Mouse (Mus musculus) midbrain, embryonic 10.5 days (tissue): ENCODE data around the gene Birc5. TPM values are rescaled to one million over a fixed set of nuclear protein-coding genes. Genes with fewer than 3 reads are reported as not detected.
A peak's percentile ranks its signal among the peaks of the same experiment; 100 is the strongest.

ENCODE experiments used
- DNase-seq: peaks from one replicate; pipeline ENCODE4 v3.0.0-alpha.2; 2017; ENCODE audit warnings: low spot score
- H3K27ac ChIP-seq: fragments of 300-500 bp; sonication (generic); replicated peaks from 2 replicates; pipeline ENCODE4 v1.5.1; 2016; ENCODE audit warnings: mild to moderate bottlenecking
- H3K27me3 ChIP-seq: fragments of 300-500 bp; sonication (generic); 2 replicates; pipeline ENCODE4 v1.6.1; 2016; ENCODE audit warnings: low read depth, mild to moderate bottlenecking; ENCODE audit not compliant: poor library complexity, severe bottlenecking
- H3K36me3 ChIP-seq: fragments of 300-500 bp; sonication (generic); 2 replicates; pipeline ENCODE4 v1.6.1; 2016; ENCODE audit warnings: mild to moderate bottlenecking, moderate library complexity
- H3K4me1 ChIP-seq: fragments of 300-500 bp; sonication (generic); 2 replicates; pipeline ENCODE4 v1.6.1; 2016
- H3K4me3 ChIP-seq: fragments of 300-500 bp; sonication (generic); 2 replicates; pipeline ENCODE4 v1.5.1; 2016; ENCODE audit warnings: mild to moderate bottlenecking, moderate library complexity
- H3K9me3 ChIP-seq: fragments of 300-500 bp; sonication (generic); replicated peaks from 2 replicates; pipeline ENCODE4 v1.6.1; 2016; ENCODE audit warnings: mild to moderate bottlenecking
- WGBS: fragments of 180-500 bp; shearing (Covaris S2); methylation state at CpG from one replicate; pipeline ENCODE4 v1.1.7; 2016; 5-methylcytosine and 5-hydroxymethylcytosine counted together
- polyA plus RNA-seq: library from polyadenylated mRNA; unstranded; fragments of >200 nt; fragmentation: Nextera tagmentation; extraction: Ambion mirVana; gene quantifications from 2 replicates; pipeline ENCODE4 v1.2.1, GENCODE M21; 2016

Birc5 gene
- polyA plus RNA-seq, 1 experiment from 2014 or later, result 413 TPM

DNA sequence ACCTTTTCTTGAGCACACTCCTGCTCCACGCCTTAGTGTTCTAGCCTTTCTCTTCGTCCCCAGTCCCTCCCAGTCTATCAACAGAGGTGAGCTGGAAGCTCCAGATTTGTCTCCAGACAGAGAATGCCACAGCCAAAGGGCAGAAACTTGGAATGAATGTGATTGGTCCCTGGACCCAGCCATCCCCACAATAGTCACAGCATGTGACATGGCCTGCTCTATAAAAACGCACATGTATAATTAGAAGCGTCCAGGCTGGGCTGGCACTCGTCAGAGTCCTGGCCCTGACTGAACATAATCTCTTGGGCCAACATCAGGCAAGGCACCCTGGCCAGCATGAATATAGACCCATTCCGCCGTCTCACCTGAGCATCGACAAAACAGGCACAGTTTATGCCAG, 30.0 kb upstream of the Birc5 start:
- H3K27me3 ChIP-seq, result no peaks in the 10 kb centered on the region
- DNase-seq, result no peak
- H3K4me3 ChIP-seq, result no peak overlapping the region
- 87% methylated on average over 8 of the region's 8 CpGs for WGBS
- no peaks in the 10 kb centered on the region for H3K9me3 ChIP-seq
- H3K27ac ChIP-seq, result no peak overlapping the region
- H3K4me1 ChIP-seq, result peaks cover 12% of the 10 kb centered on the region
- peaks cover 100% of the 10 kb centered on the region for H3K36me3 ChIP-seq

DNA sequence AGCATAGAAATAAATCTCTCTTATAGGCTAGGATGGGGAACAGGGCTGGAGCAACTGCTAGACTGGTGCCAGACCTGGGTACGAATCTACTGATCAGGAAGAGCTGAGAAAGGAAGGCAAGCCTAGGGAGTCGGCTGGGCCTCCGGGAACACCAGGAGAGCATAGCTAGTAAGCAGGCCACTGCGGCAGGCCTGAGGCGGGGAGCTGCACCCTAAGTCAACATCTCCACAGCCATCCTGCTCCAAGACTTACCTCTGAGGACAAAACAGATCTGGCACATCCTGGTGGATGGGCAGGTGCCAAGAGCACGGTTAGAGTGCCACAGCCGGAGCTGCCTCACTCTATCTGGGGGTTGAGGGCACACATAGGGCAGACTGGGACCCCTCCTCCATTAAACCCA, 28.9 kb upstream of the Birc5 start:
- 96% methylated on average over 7 of the region's 7 CpGs for WGBS
- Histone ChIP-seq H3K9me3 (no peaks in the 10 kb centered on the region), H3K36me3 (peaks cover 91% of the 10 kb centered on the region), H3K4me3 (no peak overlapping the region), H3K27me3 (no peaks in the 10 kb centered on the region), H3K27ac (no peak overlapping the region), H3K4me1 (peaks cover 23% of the 10 kb centered on the region)
- DNase-seq, result no peak

DNA sequence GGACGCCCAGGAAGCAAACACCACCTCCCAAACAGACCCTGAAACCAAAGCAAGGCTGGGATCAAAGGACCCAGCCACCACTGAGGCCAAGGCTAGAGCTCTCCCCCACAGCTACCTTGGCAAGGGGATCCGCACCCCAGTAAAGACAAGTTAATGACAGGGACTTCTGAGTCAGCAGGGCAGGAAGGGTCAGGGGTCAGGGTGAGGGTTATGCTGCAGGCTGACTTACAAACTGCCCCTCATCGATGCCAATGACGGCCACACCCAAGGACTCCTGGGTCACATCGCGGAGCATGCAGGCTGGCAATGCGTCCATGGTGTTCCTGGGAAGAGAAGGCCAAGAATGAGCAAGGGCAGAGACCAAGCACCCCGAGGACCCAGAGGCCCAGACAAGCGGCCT, 27.2 kb upstream of the Birc5 start:
- Histone ChIP-seq H3K9me3 (no peaks in the 10 kb centered on the region), H3K36me3 (peaks cover 74% of the 10 kb centered on the region), H3K4me3 (no peak overlapping the region), H3K27ac (no peak overlapping the region), H3K4me1 (peaks cover 40% of the 10 kb centered on the region), H3K27me3 (no peaks in the 10 kb centered on the region)
- no peak for DNase-seq
- WGBS, result 90% methylated on average over 9 of the region's 9 CpGs

DNA sequence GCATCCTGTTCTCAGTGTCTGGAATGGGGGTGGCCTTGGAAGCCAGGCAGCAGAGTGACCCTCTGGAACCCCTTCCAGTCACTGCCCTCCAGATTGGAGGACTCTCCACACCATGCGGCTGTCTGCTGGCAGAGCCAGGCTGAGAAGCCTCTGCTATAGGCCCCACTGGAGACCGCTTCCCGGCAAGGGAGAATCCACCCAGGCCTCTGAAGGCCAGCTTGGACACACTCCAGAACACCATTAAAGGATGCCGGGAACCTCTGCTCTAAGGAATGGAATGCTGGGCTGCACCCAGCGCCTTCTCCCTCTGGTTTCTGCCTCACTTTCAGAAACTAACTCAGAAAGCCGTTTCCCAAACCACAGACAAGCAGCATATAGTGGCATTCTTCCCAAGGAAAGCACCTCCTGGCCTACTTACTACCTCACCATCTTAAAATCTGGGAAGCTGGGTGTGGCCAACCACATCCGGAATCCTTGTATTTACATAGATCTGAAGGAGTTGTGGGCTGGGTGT, 26.3 kb upstream of the Birc5 start:
- H3K4me1 ChIP-seq, result peaks cover 49% of the 10 kb centered on the region
- no peak for DNase-seq
- H3K36me3 ChIP-seq, result peaks cover 65% of the 10 kb centered on the region
- WGBS, result 94% methylated on average over 7 of the region's 7 CpGs
- H3K27ac ChIP-seq, result no peak overlapping the region
- no peaks in the 10 kb centered on the region for H3K27me3 ChIP-seq
- H3K4me3 ChIP-seq, result no peak overlapping the region
- H3K9me3 ChIP-seq, result no peaks in the 10 kb centered on the region

DNA sequence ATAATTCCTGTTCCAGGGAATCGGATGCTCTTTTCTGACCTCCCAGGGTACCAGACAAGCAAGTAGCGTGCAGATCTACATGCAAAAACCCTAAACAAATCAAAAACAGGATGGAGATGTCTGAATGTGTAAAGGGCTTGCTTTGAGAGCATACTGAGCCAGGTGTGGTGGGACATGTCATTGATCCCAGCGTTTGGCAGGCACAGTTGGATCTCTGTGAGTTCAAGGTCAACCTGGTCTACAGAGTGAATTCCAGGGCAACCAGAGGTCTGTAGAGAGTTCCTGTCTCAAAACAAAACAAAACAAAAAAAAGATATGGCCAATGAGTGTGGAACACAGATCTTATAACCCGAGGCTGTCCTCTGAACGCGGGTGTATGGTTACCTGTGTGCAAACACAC, 25.6 kb upstream of the Birc5 start:
- no peaks in the 10 kb centered on the region for H3K9me3 ChIP-seq
- no peak overlapping the region for H3K4me3 ChIP-seq
- peaks cover 59% of the 10 kb centered on the region for H3K36me3 ChIP-seq
- DNase-seq, result no peak
- no peaks in the 10 kb centered on the region for H3K27me3 ChIP-seq
- peaks cover 52% of the 10 kb centered on the region for H3K4me1 ChIP-seq
- 94% methylated on average over 6 of the region's 6 CpGs for WGBS
- no peak overlapping the region for H3K27ac ChIP-seq

DNA sequence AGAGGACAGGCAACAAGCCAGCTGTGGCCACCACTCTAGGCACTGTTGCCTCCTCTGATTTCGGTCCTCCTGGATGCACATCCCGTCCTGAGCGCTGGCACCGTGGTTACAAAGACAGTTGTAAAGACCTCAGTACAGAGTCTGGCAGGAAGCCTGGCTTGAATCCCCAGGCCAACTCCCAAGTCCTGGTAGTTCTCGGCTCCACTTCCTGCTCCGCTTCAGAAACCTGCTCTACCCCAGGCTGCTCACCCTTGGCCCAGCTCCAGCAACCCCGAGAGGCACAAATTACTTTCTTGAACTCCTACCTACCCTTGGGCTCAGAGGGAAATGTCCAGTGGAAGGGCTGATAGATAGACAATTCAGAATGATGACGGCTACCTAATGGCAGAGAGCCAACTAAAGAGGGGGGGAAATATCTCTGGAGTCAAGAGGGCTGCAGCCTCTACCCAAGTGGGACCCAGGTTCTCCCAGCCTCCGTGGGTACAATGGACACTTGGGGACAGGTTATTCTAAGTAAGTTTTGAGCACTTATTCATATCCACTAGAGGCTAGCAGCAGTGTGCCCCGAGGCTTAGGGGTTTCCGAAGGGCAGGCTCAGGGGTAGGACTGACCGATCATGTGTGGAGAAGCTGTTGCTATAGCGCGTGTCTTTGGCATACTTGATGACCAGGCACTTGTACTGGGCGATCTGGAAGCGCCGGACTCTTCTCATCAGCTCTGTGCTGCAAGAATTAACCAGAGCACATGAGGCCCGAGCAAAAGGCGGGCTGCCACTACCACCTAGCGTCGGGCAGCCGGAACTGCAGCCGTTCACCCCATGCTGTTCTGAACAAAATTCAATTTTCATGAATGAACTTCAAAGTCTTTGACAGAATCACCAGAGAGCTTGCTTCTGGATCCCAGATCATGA, 24.7 kb upstream of the Birc5 start:
- peaks cover 50% of the 10 kb centered on the region for H3K36me3 ChIP-seq
- peak overlapping the region; percentile 81 for H3K4me3 ChIP-seq
- 32% methylated on average over 23 of the region's 23 CpGs for WGBS
- peak overlapping the region; percentile 97 for H3K27ac ChIP-seq
- peaks cover 57% of the 10 kb centered on the region for H3K4me1 ChIP-seq
- peak; percentile 83 for DNase-seq
- no peaks in the 10 kb centered on the region for H3K27me3 ChIP-seq
- H3K9me3 ChIP-seq, result no peaks in the 10 kb centered on the region

DNA sequence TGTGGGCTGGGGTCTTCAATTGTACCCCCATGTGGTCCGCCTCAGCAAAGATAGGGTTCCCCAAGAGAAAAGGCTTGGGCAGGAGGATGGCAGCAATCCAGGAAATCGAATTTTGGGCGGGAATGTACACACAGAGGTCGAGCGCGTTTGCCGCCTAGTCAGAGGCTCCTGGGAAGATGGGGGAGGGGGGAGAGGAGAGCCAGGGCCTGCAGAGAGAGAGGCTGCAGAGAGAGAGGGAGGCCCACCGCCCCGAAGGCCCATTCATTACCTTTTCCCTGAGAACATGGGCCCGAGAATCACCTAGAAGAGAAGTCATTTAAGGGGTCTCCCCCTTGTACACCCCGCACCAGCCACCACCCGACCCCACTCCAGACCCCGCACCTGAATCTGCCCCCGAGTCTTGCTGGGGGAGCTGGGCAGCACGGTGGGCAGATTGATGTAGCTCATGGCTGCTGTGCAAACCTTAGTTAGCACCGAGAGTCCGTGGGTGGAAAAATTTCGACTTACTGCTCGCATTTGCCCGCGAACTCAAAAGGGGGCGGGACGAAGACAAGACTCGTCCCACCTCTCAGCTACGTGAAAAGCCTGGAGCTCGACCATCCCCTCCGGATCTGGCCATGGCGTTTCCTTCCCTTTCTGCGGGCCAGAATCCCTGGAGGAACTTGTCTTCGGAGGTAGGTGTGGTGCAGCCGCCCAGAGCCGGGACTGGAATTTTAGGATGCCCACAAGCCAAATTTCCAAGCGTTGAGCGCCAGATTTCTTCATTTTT, 23.5 kb upstream of the Birc5 start, which contains the start of the genes Afmid and Tk1:
Gene Afmid (plus strand): TSS at position 592 of the 769 bp plus-strand sequence.
Gene Tk1 (minus strand): TSS at position 760 of the 769 bp plus-strand sequence.
- Histone ChIP-seq H3K27ac (peak within 1 kb of the TSS; percentile 97), H3K4me3 (peak within 1 kb of the TSS; percentile 81), H3K4me1 (peaks cover 54% of the 10 kb centered on the region), H3K9me3 (no peaks in the 10 kb centered on the region), H3K27me3 (no peaks in the 10 kb centered on the region), H3K36me3 (peaks cover 38% of the 10 kb centered on the region)
- peak; percentile 84 for DNase-seq
- WGBS, result under 1% methylated on average over 34 of the region's 34 CpGs

DNA sequence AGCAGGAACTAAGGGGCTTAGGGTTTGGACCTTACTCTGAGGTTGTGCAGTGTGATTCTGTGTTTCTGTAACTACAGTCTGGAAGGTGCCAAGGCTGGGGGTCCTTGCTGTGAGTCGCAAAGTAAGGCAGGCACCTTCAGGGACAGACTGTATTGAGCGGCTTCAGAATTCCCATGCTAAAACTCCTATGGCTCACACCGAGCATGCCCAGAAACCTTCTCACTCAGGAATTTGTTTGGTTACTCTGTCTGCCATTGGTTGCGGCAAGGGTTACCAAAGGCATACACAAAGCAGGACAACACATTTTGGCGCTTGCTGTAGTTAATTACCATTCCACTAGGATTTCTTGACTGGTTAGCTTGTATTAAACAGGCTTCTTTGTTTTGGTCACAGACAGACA, 22.9 kb upstream of the Birc5 start:
- Histone ChIP-seq H3K9me3 (no peaks in the 10 kb centered on the region), H3K4me3 (peak overlapping the region; percentile 81), H3K27me3 (no peaks in the 10 kb centered on the region), H3K36me3 (peaks cover 31% of the 10 kb centered on the region), H3K27ac (peak overlapping the region; percentile 97), H3K4me1 (peaks cover 54% of the 10 kb centered on the region)
- 15% methylated on average over 5 of the region's 5 CpGs for WGBS
- no peak for DNase-seq

DNA sequence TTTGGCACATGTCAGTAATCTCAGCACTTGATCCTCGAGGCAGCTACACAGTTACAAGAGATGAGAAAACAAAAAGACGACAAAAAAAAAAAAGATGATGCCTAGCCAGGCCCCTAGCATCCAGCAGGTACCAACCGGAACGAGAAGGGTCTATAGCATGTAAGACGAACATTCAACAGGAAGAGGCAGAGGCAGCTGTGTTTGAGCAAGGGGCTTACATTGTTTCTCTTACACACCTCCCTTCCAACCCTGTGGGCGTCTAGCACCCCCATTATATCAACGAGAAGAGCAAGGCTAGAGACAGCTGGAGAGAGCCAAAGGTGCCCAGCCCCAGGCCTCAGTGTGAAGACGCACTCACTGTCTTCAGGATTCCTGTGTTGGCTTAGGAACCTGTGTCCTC, 22.1 kb upstream of the Birc5 start:
- WGBS, result 81% methylated on average over 8 of the region's 8 CpGs
- H3K9me3 ChIP-seq, result no peaks in the 10 kb centered on the region
- peak overlapping the region; percentile 97 for H3K27ac ChIP-seq
- no peak for DNase-seq
- peaks cover 59% of the 10 kb centered on the region for H3K4me1 ChIP-seq
- peaks cover 24% of the 10 kb centered on the region for H3K36me3 ChIP-seq
- peak overlapping the region; percentile 81; the same call in 1 of the 2 replicates for H3K4me3 ChIP-seq
- no peaks in the 10 kb centered on the region for H3K27me3 ChIP-seq

DNA sequence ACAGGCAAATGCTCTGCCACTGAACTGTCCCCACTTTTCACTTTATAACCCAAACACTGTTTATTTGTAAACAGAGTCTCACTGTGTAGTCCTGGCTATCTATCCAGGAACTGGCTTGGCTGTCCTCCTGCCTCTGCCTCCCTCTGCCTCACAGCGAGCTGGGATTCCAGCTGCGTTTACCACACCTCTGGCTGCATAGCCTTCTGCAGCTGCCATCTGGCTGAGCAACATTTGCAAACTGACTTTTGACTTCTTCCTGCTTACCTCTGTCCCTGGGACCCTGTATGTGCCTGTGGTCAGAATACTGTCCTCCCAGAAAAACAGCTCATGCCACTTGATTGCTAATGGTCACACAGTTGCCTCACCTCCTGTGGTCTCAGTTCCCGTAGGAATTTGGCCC, 21.7 kb upstream of the Birc5 start:
- peaks cover 64% of the 10 kb centered on the region for H3K4me1 ChIP-seq
- 76% methylated on average over 3 of the region's 3 CpGs for WGBS
- no peaks in the 10 kb centered on the region for H3K27me3 ChIP-seq
- H3K27ac ChIP-seq, result 0 out of 2 replicates have a peak overlapping the region, but pooled peaks have one; percentile 13
- H3K36me3 ChIP-seq, result peaks cover 19% of the 10 kb centered on the region
- DNase-seq, result no peak
- no peaks in the 10 kb centered on the region for H3K9me3 ChIP-seq
- no peak overlapping the region for H3K4me3 ChIP-seq

DNA sequence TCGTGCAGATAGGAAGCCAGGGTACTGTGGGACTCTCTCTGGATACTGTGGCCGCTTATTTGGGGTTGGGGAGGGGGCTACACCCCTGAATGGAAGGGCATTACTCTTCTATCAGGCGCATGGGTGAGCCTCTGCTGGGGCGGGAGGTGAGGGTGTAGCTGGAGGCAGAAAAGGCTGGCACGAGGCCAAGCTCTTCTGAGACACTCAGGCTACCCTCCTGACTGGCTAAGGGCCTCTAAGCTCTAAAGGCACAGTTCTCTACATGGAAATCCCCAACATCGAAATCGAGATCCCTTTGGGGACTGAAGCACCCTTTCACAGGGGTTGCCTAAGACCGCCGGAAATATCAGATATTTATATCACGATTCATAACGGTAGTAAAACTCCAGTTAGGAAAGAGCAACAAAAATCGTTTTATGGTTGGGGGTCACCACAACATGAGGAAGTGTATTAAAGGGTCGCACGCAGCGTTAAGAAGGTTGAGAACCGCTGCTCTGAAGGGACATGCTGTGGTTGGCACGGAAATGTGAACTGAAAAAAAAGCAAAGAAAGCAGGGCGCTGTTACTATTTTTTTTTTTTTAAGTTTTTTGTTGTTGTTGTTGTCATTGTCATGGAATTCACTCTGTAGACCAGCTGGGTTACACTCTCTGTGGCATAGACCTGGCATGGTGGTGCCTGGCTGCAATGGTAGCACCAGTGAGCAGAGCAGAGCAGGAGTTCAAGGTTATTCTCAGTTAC, 20.7 kb upstream of the Birc5 start:
- DNase-seq, result no peak
- Histone ChIP-seq H3K4me1 (peaks cover 66% of the 10 kb centered on the region), H3K4me3 (no peak overlapping the region), H3K27ac (0 out of 2 replicates have a peak overlapping the region, but pooled peaks have one; percentile 35), H3K27me3 (no peaks in the 10 kb centered on the region), H3K9me3 (no peaks in the 10 kb centered on the region), H3K36me3 (peaks cover 10% of the 10 kb centered on the region)
- 90% methylated on average over 18 of the region's 18 CpGs for WGBS
